Mouse (Mus musculus): ENCODE data around the gene Krt84. TPM values are rescaled to one million over a fixed set of nuclear protein-coding genes. Genes with fewer than 3 reads are reported as not detected.
"Not testable (repeated sequence)": the region's sequence is repeated elsewhere in the genome, so short reads cannot be mapped to it uniquely, and the experiment has no call there.

The Krt84 gene
- polyA plus RNA-seq, 1 experiment = not detected

GRCm38 (mm10) chr15:101538580-101538900, 5.9 kb upstream of the Krt84 start:
- no peak for TF ChIP-seq CTCF (IDR thresholded peaks at IDR 0.05; ENCODE audit: borderline replicate concordance, extremely low read depth, insufficient read depth, insufficient read length)
- TF ChIP-seq POLR2A (IDR thresholded peaks at IDR 0.05; ENCODE audit: borderline replicate concordance, extremely low read depth, insufficient read depth, insufficient read length, poor library complexity, severe bottlenecking) = no peak
- DNase-seq (ENCODE audit: low read depth) = peak; percentile 14

DNA sequence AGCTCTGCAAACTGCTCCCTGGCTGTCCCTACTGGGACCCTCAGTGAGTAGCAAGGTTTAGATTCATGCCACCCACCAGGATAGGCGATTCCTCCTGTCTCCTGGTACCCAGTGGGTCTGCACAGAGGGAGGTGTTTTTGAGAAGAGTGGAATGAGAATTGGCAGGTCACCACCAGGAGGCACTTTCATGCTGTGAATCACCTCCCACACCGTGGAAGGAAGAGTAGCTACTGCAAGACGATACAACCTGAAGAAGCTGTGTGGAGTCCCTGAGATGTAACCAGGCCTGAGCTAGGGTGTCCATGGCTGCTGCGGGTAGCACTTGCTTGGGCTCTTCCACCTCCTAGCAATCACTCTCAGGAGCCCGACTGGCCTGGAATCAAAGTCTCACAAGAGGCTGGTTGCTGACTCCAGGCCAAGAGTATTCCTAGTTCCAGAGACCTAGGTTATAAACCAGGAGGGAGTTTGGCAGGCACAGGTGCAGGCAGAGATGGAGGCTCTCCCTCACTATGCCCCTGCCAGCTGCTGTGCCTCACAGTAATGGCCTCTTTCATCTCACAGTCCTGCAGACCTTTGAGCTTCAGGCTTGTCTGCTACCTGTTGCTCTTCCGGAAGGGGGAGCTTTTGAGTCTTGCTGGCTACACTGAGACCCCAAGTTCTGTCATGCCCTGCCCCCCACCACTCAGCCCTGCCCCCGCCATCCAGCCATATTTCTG, 5.4 kb upstream of the Krt84 start:
- TF ChIP-seq POLR2A (IDR thresholded peaks at IDR 0.05; ENCODE audit: borderline replicate concordance, extremely low read depth, insufficient read depth, insufficient read length, poor library complexity, severe bottlenecking) (no peak), CTCF (IDR thresholded peaks at IDR 0.05; ENCODE audit: borderline replicate concordance, extremely low read depth, insufficient read depth, insufficient read length) (no peak)

GRCm38 (mm10) chr15:101536054-101536850, 3.6 kb upstream of the Krt84 start:
- DNase-seq (ENCODE audit: low read depth) = no peak
- no peak for TF ChIP-seq CTCF (IDR thresholded peaks at IDR 0.05; ENCODE audit: borderline replicate concordance, extremely low read depth, insufficient read depth, insufficient read length)
- no peak for TF ChIP-seq POLR2A (IDR thresholded peaks at IDR 0.05; ENCODE audit: borderline replicate concordance, extremely low read depth, insufficient read depth, insufficient read length, poor library complexity, severe bottlenecking)

More for the DNA sequence above, 5.4 kb upstream of the Krt84 start:
- no peak for DNase-seq (ENCODE audit: low read depth)

DNA sequence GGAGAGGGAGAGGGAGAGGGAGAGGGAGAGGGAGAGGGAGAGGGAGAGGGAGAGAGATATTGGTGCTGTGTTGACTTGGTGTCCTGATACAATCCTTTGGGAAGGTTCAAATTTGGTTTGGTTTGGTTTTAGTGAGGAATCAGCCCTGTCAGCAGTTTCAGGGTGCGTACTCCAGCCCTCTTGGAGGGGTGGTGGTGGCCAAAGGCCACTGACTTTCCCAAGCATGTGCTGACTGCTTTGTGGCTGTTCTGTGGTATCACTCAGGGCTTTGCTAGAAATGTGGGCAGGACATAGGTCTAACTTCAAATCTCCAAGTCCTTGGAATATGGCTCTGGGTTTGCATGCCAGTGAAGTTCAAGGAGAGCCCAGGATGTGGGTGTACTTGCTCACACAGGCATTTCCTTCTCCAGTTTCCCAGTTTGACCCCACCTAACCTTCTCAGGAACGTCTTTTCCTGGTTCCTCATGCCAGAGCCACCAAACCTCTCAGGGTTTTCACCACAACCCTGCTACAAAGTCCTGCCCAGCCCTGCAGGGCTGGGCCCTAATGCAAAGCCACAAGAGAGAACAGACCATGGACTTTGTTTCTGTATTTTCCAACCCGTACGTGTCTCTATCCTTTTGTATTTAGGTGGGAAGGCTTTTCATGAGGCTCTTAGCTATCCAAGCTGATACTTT, 9.9 kb downstream of the Krt84 start:
- no peak for TF ChIP-seq POLR2A (IDR thresholded peaks at IDR 0.05; ENCODE audit: borderline replicate concordance, extremely low read depth, insufficient read depth, insufficient read length, poor library complexity, severe bottlenecking)
- TF ChIP-seq CTCF (IDR thresholded peaks at IDR 0.05; ENCODE audit: borderline replicate concordance, extremely low read depth, insufficient read depth, insufficient read length) = no peak
- no peak for DNase-seq (ENCODE audit: low read depth)

DNA sequence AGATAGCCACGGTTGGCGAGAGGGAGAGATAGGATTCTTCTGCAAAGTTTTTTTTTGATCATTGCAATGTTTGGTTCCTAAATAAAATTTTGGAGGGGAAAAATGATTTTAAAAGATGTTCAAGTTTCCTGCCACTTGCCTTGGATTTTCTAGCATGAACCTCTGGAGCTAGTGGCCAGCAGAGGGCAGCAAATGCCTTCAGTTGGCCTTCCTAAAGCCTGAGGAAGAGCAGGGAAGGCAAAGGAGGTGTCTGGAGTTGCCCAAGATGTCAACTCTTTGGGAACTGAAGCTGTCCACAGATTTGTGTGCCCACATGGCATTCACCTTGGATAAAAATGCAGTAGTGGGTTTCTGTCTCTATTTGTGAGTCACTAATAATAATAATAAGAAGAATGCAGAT, 12.8 kb downstream of the Krt84 start:
- TF ChIP-seq POLR2A (IDR thresholded peaks at IDR 0.05; ENCODE audit: borderline replicate concordance, extremely low read depth, insufficient read depth, insufficient read length, poor library complexity, severe bottlenecking) (no peak), CTCF (IDR thresholded peaks at IDR 0.05; ENCODE audit: borderline replicate concordance, extremely low read depth, insufficient read depth, insufficient read length) (peak; percentile 91)
- peak; percentile 91 for DNase-seq (ENCODE audit: low read depth)

GRCm38 (mm10) chr15:101517161-101517560, 15.5 kb downstream of the Krt84 start, which contains the start of gene Gm49425:
Gene Gm49425 (minus strand): TSS chr15:101517261.
- not testable (repeated sequence) for DNase-seq (ENCODE audit: low read depth)

- no peak for TF ChIP-seq CTCF (IDR thresholded peaks at IDR 0.05; ENCODE audit: borderline replicate concordance, extremely low read depth, insufficient read depth, insufficient read length)
- no peak for TF ChIP-seq POLR2A (IDR thresholded peaks at IDR 0.05; ENCODE audit: borderline replicate concordance, extremely low read depth, insufficient read depth, insufficient read length, poor library complexity, severe bottlenecking)
- no peak for DNase-seq (ENCODE audit: low read depth)
Observed at GRCm38 (mm10) chr15:101508247-101508646, 24.4 kb downstream of the Krt84 start.

DNA sequence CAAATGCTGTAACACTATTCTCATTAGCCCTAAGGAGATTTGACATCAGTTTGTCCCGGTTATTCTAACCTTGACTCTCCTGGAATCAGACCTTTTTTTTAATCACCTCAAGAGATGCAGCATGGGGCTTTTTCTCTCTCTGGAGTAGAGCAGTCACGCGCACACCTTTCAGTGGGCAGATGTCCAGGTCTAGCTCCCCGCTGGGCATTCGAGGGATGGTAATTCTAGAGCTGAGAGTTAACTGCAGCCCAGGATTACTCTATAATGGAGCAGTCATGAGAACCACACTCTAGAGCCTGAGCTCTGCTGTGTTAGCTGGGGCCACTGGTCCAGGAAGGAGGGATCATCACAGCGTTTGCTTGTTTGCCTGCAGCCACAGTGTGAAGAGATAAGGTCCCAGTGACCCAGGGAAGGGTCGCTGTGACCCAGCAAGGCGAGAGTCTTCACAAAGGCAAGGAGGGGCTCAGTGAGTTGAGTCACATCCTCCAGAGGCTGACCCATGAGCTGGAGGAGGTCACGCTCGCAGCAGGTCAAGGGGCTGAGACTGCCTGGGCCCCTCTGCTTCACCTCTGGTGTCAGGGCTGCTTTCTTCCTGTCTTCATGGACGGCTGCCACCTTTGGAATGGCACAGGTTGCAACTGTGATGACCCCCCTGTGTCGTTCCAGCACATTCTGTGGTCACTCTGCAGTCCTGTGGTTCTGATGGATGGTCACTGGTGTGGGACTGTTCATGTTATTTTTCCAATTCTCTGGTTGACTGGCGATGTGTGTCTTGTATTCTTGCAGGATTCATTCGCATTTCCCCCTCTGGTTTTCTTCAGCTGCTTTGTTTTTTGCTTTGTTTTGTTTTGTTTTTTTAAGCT, 25.5 kb downstream of the Krt84 start:
- no peak for DNase-seq (ENCODE audit: low read depth)
- TF ChIP-seq CTCF (IDR thresholded peaks at IDR 0.05; ENCODE audit: borderline replicate concordance, extremely low read depth, insufficient read depth, insufficient read length) (no peak), POLR2A (IDR thresholded peaks at IDR 0.05; ENCODE audit: borderline replicate concordance, extremely low read depth, insufficient read depth, insufficient read length, poor library complexity, severe bottlenecking) (no peak)

GRCm38 (mm10) chr15:101497181-101497580, 35.4 kb downstream of the Krt84 start:
- peak; percentile 12 for DNase-seq (ENCODE audit: low read depth)
- TF ChIP-seq CTCF (IDR thresholded peaks at IDR 0.05; ENCODE audit: borderline replicate concordance, extremely low read depth, insufficient read depth, insufficient read length) (peak; percentile 42; the same call in 1 of the 2 replicates), POLR2A (IDR thresholded peaks at IDR 0.05; ENCODE audit: borderline replicate concordance, extremely low read depth, insufficient read depth, insufficient read length, poor library complexity, severe bottlenecking) (no peak)

GRCm38 (mm10) chr15:101495266-101495665, 37.4 kb downstream of the Krt84 start:
- no peak for TF ChIP-seq CTCF (IDR thresholded peaks at IDR 0.05; ENCODE audit: borderline replicate concordance, extremely low read depth, insufficient read depth, insufficient read length)
- TF ChIP-seq POLR2A (IDR thresholded peaks at IDR 0.05; ENCODE audit: borderline replicate concordance, extremely low read depth, insufficient read depth, insufficient read length, poor library complexity, severe bottlenecking) = no peak
- DNase-seq (ENCODE audit: low read depth) = no peak

DNA sequence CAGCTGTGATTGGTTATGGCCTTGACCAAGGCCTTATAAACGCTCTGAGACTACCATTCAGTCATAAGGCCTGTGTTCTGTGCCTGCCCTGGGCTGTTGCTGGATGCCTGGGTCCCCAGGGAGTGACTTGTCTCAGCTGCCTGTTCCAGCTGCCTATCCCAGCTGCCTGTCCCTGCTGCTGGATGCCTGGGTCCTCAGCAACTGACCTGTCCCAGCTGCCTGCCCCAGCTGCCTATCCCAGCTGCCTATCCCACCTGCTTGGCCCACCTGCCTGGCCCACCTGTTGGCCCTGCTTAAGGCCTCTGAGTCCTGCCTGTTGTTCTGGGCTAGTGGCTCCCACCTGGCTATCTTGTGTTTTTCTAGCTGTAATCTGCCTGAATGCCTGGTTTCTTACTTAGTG, 38.4 kb downstream of the Krt84 start:
- TF ChIP-seq CTCF (IDR thresholded peaks at IDR 0.05; ENCODE audit: borderline replicate concordance, extremely low read depth, insufficient read depth, insufficient read length) (no peak), POLR2A (IDR thresholded peaks at IDR 0.05; ENCODE audit: borderline replicate concordance, extremely low read depth, insufficient read depth, insufficient read length, poor library complexity, severe bottlenecking) (no peak)
- DNase-seq (ENCODE audit: low read depth) = no peak

Data from brain, embryonic 14.5 days (tissue).